Mouse (Mus musculus): ENCODE results near the gene Galnt2.

DNA sequence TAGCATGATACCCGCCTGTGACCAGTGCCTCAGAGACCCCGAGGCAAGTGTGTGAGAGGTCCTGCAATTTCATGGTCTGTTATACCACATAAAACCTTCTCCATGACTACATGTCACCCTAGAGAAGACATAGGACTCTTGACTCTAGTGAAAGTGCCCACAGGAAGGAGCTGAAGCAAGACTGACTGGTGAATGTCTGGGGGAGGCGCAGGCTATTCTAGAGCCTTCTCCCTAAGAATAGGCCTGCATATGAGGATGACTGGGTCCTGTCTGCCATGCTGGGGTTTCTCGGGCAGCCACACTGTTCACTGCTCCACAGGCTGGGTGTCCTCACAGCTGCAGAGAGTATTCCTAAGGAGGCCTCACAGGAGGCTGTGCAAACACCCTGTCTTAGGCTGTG lies 73.0 kb downstream of the Galnt2 start:
- TF ChIP-seq CTCF (IDR thresholded peaks at IDR 0.05; ENCODE audit: control insufficient read depth, insufficient read depth, insufficient read length) (no peak), USF1 (IDR thresholded peaks at IDR 0.05; ENCODE audit: low read depth) (no peak), MAX (IDR thresholded peaks at IDR 0.05) (no peak), MYOG (IDR thresholded peaks at IDR 0.05; ENCODE audit: control insufficient read depth, extremely low read depth, insufficient read length) (no peak)

All from C2C12 (cell line).